Mouse (Mus musculus): ENCODE results near the gene Dcps. TPM values are rescaled to one million over a fixed set of nuclear protein-coding genes. Genes with fewer than 3 reads are reported as not detected.

Gene Dcps
- polyA plus RNA-seq (2012; ENCODE audit: low replicate concordance) = 10.3 and 52.2 TPM in 2 replicates

GRCm38 (mm10) chr9:35175251-35176123 lies at the start of gene Dcps:
Gene Dcps, minus strand, starts transcription at chr9:35176061.

GRCm38 (mm10) chr9:35210542-35211474 lies 34.9 kb upstream of the Dcps start, which contains the start of gene Foxred1:
Gene Foxred1, minus strand, starts transcription at chr9:35211055.

GRCm38 (mm10) chr9:35199772-35200471 lies 24.1 kb upstream of the Dcps start, which contains the start of the genes Srpr and Tirap:
Gene Srpr, plus strand, starts transcription at chr9:35200175.
Gene Tirap, minus strand, starts transcription at chr9:35200291.

GRCm38 (mm10) chr9:35119168-35119567 lies 56.7 kb downstream of the Dcps start, which contains the start of gene St3gal4:
Gene St3gal4, minus strand, starts transcription at chr9:35119268.

Other genes starting within 250 kb of the Dcps start
- 29.5 and 78.2 TPM in 2 replicates for gene St3gal4, start 56.8 kb downstream of the Dcps start, polyA plus RNA-seq (2012; ENCODE audit: low replicate concordance)
- 10.2 and 14.2 TPM in 2 replicates for gene Srpr, start 24.1 kb upstream of the Dcps start, polyA plus RNA-seq (2012; ENCODE audit: low replicate concordance)
- 5.5 and 10.2 TPM in 2 replicates for gene Tirap, start 24.2 kb upstream of the Dcps start, polyA plus RNA-seq (2012; ENCODE audit: low replicate concordance)
- gene Foxred1, start 35.0 kb upstream of the Dcps start, polyA plus RNA-seq (2012; ENCODE audit: low replicate concordance) = 4.0 and 8.1 TPM in 2 replicates
- 0.97 and 5.0 TPM in 2 replicates for gene Fam118b, start 91.7 kb upstream of the Dcps start, polyA plus RNA-seq (2012; ENCODE audit: low replicate concordance)
- gene Rpusd4, start 91.8 kb upstream of the Dcps start, polyA plus RNA-seq (2012; ENCODE audit: low replicate concordance) = 2.1 and 4.2 TPM in 2 replicates
- 0.62 and 1.0 TPM in 2 replicates for gene Cdon, start 245.1 kb upstream of the Dcps start, polyA plus RNA-seq (2012; ENCODE audit: low replicate concordance)